Mouse (Mus musculus) liver, embryonic 16.5 days (tissue): ENCODE results near the gene Gucy2f. TPM values are rescaled to one million over a fixed set of nuclear protein-coding genes. Genes with fewer than 3 reads are reported as not detected.
A peak's percentile ranks its signal among the peaks of the same experiment; 100 is the strongest.
"Not testable (repeated sequence)": the region's sequence is repeated elsewhere in the genome, so short reads cannot be mapped to it uniquely, and the experiment has no call there.

ENCODE experiments used
- ATAC-seq: fragments of 200-750 bp; cut with Nextera tagmentation; 2 replicates; pipeline ENCODE4 v1.8.0; 2017; ENCODE audit warnings: low read depth, mild to moderate bottlenecking, moderate number of reproducible peaks, moderate library complexity
- H3K27ac ChIP-seq: fragments of 300-500 bp; sonication (generic); 2 replicates; pipeline ENCODE4 v1.5.1; 2014; ENCODE audit warnings: mild to moderate bottlenecking, low read length
- H3K27me3 ChIP-seq: fragments of 300-500 bp; sonication (generic); 2 replicates; pipeline ENCODE4 v1.6.1; 2014; ENCODE audit warnings: low read depth, low read length, mixed read lengths; ENCODE audit not compliant: control insufficient read depth, insufficient read depth
- H3K36me3 ChIP-seq: fragments of 300-500 bp; sonication (generic); 2 replicates; pipeline ENCODE4 v1.6.1; 2014; ENCODE audit warnings: mild to moderate bottlenecking; ENCODE audit not compliant: control insufficient read depth, insufficient read depth
- H3K4me1 ChIP-seq: fragments of 300-500 bp; sonication (generic); 2 replicates; pipeline ENCODE4 v1.6.1; 2014; ENCODE audit warnings: low read depth, low read length, mixed read lengths; ENCODE audit not compliant: control insufficient read depth
- H3K4me2 ChIP-seq: fragments of 300-500 bp; sonication (generic); 2 replicates; pipeline ENCODE4 v1.6.1; 2014; ENCODE audit warnings: low read depth, low read length, mixed read lengths
- H3K4me3 ChIP-seq: fragments of 300-500 bp; sonication (generic); 2 replicates; pipeline ENCODE4 v1.5.1; 2014; ENCODE audit warnings: low read depth, mild to moderate bottlenecking, low read length
- H3K9ac ChIP-seq: fragments of 300-500 bp; sonication (generic); 2 replicates; pipeline ENCODE4 v1.6.1; 2014; ENCODE audit warnings: low read depth, low read length
- H3K9me3 ChIP-seq: fragments of 300-500 bp; sonication (generic); replicated peaks from 2 replicates; pipeline ENCODE4 v1.6.1; 2016; ENCODE audit warnings: low read length; ENCODE audit not compliant: control insufficient read depth
- WGBS: fragments of 180-500 bp; shearing (Covaris S2); extraction: QIAGEN DNeasy Blood & Tissue Kit; methylation state at CpG from one replicate; pipeline ENCODE4 v1.1.7; 2014; ENCODE audit not compliant: insufficient replicate concordance; 5-methylcytosine and 5-hydroxymethylcytosine counted together
- polyA plus RNA-seq: library from polyadenylated mRNA; unstranded; fragments of >200 nt; fragmentation: Nextera tagmentation; extraction: Ambion mirVana; gene quantifications from 2 replicates; pipeline ENCODE4 v1.2.1, GENCODE M21; 2015

Gucy2f gene
- not detected in 2 replicates for polyA plus RNA-seq

- H3K4me2 ChIP-seq = no peak within 1 kb of the TSS
- ATAC-seq = no peak
- H3K4me3 ChIP-seq = no peak within 1 kb of the TSS
- no peak within 1 kb of the TSS for H3K27ac ChIP-seq
- WGBS = 59% methylated on average over 5 of the region's 5 CpGs
- H3K4me1 ChIP-seq = no peaks in the 10 kb centered on the region
- H3K9me3 ChIP-seq = no peaks in the 10 kb centered on the region
- no peak within 1 kb of the TSS for H3K9ac ChIP-seq
- no peaks in the 10 kb centered on the region for H3K27me3 ChIP-seq
- no peaks in the 10 kb centered on the region for H3K36me3 ChIP-seq
Measured at GRCm38 (mm10) chrX:142196831-142197230, at the start of gene Gucy2f. Gene Gucy2f (minus strand): TSS chrX:142196931.

GRCm38 (mm10) chrX:142245682-142246327 lies 49.1 kb upstream of the Gucy2f start:
- Histone ChIP-seq H3K27ac (no peak overlapping the region), H3K27me3 (no peaks in the 10 kb centered on the region), H3K9me3 (no peaks in the 10 kb centered on the region), H3K4me2 (no peak overlapping the region), H3K36me3 (no peaks in the 10 kb centered on the region), H3K9ac (no peak overlapping the region), H3K4me1 (no peaks in the 10 kb centered on the region), H3K4me3 (no peak overlapping the region)
- WGBS = 59% methylated on average over 5 of the region's 5 CpGs
- peak; percentile 39; the same call in 1 of the 2 replicates for ATAC-seq

- H3K4me2 ChIP-seq = no peak overlapping the region
- H3K9ac ChIP-seq = no peak overlapping the region
- ATAC-seq = no peak
- H3K36me3 ChIP-seq = no peaks in the 10 kb centered on the region
- no peaks in the 10 kb centered on the region for H3K9me3 ChIP-seq
- no peak overlapping the region for H3K27ac ChIP-seq
- no peaks in the 10 kb centered on the region for H3K27me3 ChIP-seq
- 35% methylated on average over 2 of the region's 2 CpGs for WGBS
- no peak overlapping the region for H3K4me3 ChIP-seq
- H3K4me1 ChIP-seq = no peaks in the 10 kb centered on the region
Measured at GRCm38 (mm10) chrX:142237101-142237500, 40.4 kb upstream of the Gucy2f start.

- not testable (repeated sequence) for ATAC-seq
- WGBS = 50% methylated on average over 1 of the region's 1 CpGs
Measured at GRCm38 (mm10) chrX:142236146-142236545, 39.4 kb upstream of the Gucy2f start.

GRCm38 (mm10) chrX:142228769-142229158 lies 32.0 kb upstream of the Gucy2f start:
- Histone ChIP-seq H3K9ac (peak overlapping the region; percentile 5; the same call in 1 of the 2 replicates), H3K27ac (no peak overlapping the region), H3K4me3 (peak overlapping the region; percentile 69), H3K36me3 (no peaks in the 10 kb centered on the region), H3K4me1 (no peaks in the 10 kb centered on the region), H3K27me3 (no peaks in the 10 kb centered on the region), H3K9me3 (no peaks in the 10 kb centered on the region), H3K4me2 (peak overlapping the region; percentile 68)
- WGBS = 29% methylated on average over 7 of the region's 7 CpGs
- no peak for ATAC-seq

More at GRCm38 (mm10) chrX:142236146-142236545, 39.4 kb upstream of the Gucy2f start:
- H3K36me3 ChIP-seq, H3K27me3 ChIP-seq, H3K27ac ChIP-seq, H3K4me3 ChIP-seq, H3K4me2 ChIP-seq, H3K9ac ChIP-seq, H3K4me1 ChIP-seq, H3K9me3 ChIP-seq: not testable (repeated sequence)

- no peaks in the 10 kb centered on the region for H3K9me3 ChIP-seq
- no peaks in the 10 kb centered on the region for H3K27me3 ChIP-seq
- ATAC-seq = peak; percentile 94
- peak overlapping the region; percentile 68 for H3K4me2 ChIP-seq
- WGBS = 19% methylated on average over 32 of the region's 42 CpGs
- H3K36me3 ChIP-seq = no peaks in the 10 kb centered on the region
- peak overlapping the region; percentile 88 for H3K27ac ChIP-seq
- no peaks in the 10 kb centered on the region for H3K4me1 ChIP-seq
- H3K4me3 ChIP-seq = peak overlapping the region; percentile 69
- peak overlapping the region; percentile 51 for H3K9ac ChIP-seq
Measured at GRCm38 (mm10) chrX:142228055-142228768, 31.5 kb upstream of the Gucy2f start.

- H3K4me3 ChIP-seq = peak overlapping the region; percentile 69
- no peaks in the 10 kb centered on the region for H3K36me3 ChIP-seq
- H3K9ac ChIP-seq = peak overlapping the region; percentile 38
- no peaks in the 10 kb centered on the region for H3K9me3 ChIP-seq
- WGBS = 22% methylated on average over 15 of the region's 15 CpGs
- peak overlapping the region; percentile 88 for H3K27ac ChIP-seq
- no peaks in the 10 kb centered on the region for H3K4me1 ChIP-seq
- H3K27me3 ChIP-seq = no peaks in the 10 kb centered on the region
- ATAC-seq = peak; percentile 65
- peak overlapping the region; percentile 68 for H3K4me2 ChIP-seq
Measured at GRCm38 (mm10) chrX:142227398-142228054, 30.8 kb upstream of the Gucy2f start.

- H3K9ac ChIP-seq = peak within 1 kb of the TSS; percentile 38
- ATAC-seq = no peak
- H3K36me3 ChIP-seq = no peaks in the 10 kb centered on the region
- H3K27me3 ChIP-seq = no peaks in the 10 kb centered on the region
- 76% methylated on average over 14 of the region's 14 CpGs for WGBS
- H3K27ac ChIP-seq = 0 out of 2 replicates have a peak within 1 kb of the TSS, but pooled peaks have one; percentile 41
- H3K4me1 ChIP-seq = no peaks in the 10 kb centered on the region
- H3K9me3 ChIP-seq = no peaks in the 10 kb centered on the region
- H3K4me3 ChIP-seq = peak within 1 kb of the TSS; percentile 69
- H3K4me2 ChIP-seq = peak within 1 kb of the TSS; percentile 68
Measured at GRCm38 (mm10) chrX:142226542-142226941, 29.8 kb upstream of the Gucy2f start, which contains the start of gene Nxt2. Gene Nxt2 (plus strand): TSS chrX:142226770.
